Mouse (Mus musculus) heart, adult 11 months (tissue): ENCODE measurements at regions not wholly inside any gene's neighbourhood (a gene's known extent, or its start where the extent isn't known, plus 50 kb on each side); places are given as distances from the start of the nearest gene placed in this dataset.
A peak's percentile ranks its signal among the peaks of the same experiment; 100 is the strongest.

Experiments used
- DNase-seq: peaks from one replicate; pipeline ENCODE4 v3.0.0; 2022

DNA sequence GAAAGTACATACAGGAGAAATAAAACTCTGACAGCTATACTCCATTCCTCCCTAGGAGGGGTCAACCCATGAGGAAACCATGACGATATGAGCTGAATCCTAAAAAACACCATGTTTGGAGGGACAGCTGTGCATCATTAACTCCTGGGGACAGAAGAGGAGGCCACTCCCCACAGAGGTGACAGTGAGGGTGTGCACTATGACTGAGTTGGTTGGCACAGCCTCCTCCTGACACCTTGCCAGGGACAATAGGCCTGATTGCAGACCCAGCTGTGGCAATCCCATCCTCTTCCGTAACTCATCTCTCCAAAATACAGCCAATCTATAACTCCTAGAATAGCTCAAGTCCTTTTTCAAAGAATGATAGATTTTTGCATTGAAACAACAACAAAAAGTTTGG is 112.0 kb downstream of the Rbm43 start:
- DNase-seq, result peak; percentile 64

GRCm38 (mm10) chr2:51830286-51830944 is 104.5 kb downstream of the Rbm43 start:
- peak; percentile 71 for DNase-seq

- peak; percentile 17 for DNase-seq
These were observed 103.8 kb downstream of the Rbm43 start for GRCm38 (mm10) chr2:51830965-51831720.

- no peak for DNase-seq
These were observed 97.1 kb downstream of the Rbm43 start for GRCm38 (mm10) chr2:51837864-51838263.

DNA sequence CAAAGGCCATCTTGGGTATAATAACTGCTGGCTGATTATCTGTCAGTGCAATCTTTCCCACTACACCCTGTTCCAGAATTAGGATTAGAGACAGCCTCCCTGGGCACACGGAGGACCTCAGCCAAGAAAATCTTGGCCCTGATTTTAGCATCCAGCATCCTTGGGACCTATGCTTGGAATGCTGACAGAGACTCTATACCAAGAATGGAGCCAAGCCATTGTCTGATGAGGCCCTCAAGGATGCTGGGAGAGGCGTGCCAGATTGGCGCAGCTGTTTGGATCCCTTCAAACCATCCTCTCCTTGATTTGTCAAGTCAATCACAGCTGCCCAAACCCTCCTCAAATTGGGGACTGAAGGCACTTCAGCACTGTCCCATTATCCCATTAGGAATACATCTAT is 94.2 kb downstream of the Rbm43 start:
- DNase-seq, result peak; percentile 79

DNA sequence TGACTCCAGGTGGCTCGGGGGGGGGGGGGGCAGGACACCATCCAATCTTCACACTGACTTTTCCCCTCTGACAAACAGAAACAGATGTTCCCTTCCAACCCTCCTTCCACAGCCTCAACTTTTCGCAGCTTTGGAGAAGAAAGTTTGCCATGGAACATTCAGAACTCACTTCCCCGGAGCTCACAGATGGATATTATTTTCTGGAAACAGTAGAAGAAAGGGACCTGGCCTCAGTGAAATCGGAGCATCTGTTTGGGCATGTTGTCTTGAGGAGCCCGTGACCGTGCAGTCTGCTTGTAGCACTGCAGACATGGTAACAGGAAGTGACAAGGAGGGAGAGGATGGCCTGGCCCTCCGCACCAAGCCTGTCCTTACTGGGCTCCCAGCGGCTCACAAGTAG is 90.1 kb downstream of the Rbm43 start:
- DNase-seq, result peak; percentile 95

DNA sequence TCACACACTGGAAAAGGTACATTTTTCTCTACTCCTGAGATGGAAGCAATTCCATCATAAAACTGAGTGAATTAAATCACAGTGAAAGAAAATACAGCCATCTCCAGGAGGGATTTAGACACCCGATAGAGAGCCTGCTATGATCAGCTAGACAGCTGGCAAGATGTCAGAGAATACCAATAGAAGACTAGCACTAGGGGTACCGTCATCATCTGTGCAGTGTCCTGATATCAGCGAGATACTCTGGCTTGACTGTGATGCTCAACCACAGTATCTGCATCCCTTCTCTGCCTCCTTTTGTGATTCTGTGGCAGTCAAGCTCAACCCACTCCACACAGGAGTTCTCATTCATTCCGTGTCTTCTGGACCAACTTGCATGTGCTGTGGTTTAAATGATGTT is 87.4 kb downstream of the Rbm43 start:
- no peak for DNase-seq

DNA sequence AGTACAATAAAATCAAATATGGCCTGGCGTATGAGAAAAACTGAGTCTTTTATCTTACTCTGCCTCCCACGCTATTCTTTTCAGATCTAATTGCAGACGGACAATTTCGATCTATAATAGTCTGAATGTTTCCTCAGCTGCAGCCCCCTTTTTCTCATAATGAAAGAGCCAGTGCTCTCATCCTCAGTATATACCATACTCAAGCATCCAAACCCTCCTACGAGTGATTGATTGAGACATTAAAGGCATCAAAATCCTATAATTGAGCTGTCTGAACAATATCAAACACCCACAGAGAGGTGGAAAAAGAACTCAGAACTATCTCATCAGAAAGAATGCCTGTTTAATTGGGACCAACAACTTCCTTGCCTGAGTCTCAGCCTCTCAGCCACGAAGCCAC is 87.0 kb downstream of the Rbm43 start:
- DNase-seq, result no peak

GRCm38 (mm10) chr2:51848491-51848890 is 86.5 kb downstream of the Rbm43 start:
- peak; percentile 10 for DNase-seq

DNA sequence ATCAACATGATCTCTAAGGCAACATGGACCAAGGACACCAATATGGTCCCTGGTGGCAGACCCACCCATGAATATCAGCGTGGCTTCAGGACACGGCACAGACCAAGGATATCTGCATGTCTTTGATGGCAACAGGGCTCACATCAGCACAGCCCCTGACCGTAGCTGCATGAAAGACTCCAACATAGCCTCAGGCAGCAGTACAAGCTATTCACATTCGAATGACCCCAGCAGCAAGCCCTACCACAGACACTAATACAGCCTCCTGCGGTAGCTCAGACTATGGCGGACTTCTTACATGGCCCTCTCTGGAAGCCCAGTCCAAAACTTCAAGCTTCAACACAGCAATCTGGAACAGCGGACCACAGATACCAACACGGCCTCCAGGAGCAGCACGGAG is 84.4 kb downstream of the Rbm43 start:
- no peak for DNase-seq

DNA sequence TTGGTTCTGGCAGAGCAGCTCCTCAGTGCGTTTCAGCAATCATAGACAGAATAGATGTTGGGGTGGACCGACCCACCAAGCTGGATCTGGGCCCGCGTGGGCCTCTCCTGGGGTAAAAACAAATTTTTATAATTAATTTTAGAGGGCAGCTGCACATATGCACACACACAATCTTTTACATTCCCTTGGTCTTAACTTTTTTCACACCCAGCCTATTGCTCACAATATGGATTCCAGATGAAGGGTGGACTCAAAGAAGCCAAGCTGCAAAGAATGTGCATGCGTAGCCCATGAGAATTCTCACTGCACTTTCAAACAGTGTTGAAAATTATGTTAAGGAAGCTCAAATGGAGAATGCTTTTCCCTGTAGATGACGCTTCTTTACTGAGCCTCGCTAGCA is 83.3 kb downstream of the Rbm43 start:
- DNase-seq, result no peak

- DNase-seq, result peak; percentile 92
These were observed 77.7 kb downstream of the Rbm43 start for GRCm38 (mm10) chr2:51857226-51857625.

- no peak for DNase-seq
These were observed 68.9 kb downstream of the Rbm43 start for GRCm38 (mm10) chr2:51866045-51866444.

GRCm38 (mm10) chr2:51868878-51869510 is 66.0 kb downstream of the Rbm43 start:
- DNase-seq, result no peak

DNA sequence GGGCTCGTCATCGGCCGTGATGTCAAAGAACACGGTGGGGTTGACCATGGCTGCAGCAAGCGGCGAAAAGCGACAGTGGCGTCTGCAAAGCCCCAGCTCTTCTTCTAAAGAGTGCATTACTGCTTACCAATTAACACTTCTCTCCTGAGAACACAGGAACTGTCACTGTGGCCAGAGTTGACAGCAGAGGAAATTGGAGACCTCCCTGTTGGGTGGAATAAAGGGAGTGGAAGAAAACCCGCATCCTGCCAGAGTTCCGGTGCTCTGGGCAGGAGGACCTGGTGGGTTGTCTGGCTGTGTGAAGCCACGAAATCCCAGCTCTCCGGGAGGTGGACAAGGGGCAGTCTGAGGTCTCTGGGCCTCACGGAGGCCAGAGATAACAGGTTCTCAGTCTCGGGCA is 63.4 kb downstream of the Rbm43 start:
- DNase-seq, result no peak
